Mouse (Mus musculus) T-helper 17 cell (primary cell): ENCODE data around the gene Tmem223.

Experiments used
- in situ Hi-C, 2 experiments: fragments of 300-600 bp; cut with MboI, MseI; formaldehyde crosslinking; loops; 1 replicate in 1 of 2; 2 replicates in 1 of 2; pipeline ENCODE4 v1.15.1; 2025; ENCODE audit warnings: high pct_unique_total_duplicates in 2 of 2

The Tmem223 gene

DNA sequence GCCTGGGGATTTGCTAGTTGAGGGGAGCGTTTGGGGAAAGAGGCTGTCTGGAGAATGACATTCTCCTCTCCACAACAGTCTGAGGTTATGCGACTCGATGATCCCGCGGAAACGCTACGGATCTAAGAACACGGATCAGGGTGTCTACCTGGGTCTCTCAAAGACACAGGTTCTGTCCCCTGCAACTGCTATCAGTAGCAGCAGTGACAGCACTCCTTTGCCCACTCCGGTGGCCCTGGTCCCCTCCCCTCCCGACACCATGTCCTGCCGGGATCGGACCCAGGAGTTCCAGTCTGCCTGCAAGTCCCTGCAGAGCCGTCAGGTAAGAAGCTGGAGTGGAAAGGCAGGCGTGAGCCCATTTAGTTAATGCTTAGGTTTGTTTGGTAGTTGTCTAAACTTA, 28.6 kb upstream of the Tmem223 start:
- in situ Hi-C loops, result no loop called here

- in situ Hi-C loops, result loop anchor here in 1 of 2 experiments (5.0 kb wide), 1 partner anchor 67 kb away; no protein-coding TSS in a partner anchor
Measured at GRCm38 (mm10) chr19:8745382-8745781, 25.4 kb upstream of the Tmem223 start.

DNA sequence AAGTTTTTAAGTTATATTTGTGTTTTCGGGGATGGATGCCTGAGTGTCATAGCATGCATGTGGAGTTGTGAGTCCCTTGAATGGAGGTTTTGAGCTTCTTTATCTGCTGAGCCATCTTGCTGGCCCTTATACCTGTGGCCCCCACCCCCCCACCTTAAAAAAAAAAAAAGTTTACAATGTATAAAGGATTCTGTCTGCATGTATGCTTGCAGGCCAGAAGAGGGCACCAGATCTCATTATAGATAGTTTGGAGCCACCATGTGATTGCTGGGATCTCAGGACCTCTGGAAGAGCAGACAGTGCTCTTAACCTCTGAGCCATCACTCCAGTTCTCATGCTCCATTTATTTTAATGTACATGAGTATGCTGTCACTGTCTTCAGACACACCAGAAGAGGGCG, 23.4 kb upstream of the Tmem223 start:
- in situ Hi-C loops, result loop anchor here in 1 of 2 experiments (5.0 kb wide), 1 partner anchor 65 kb away; no protein-coding TSS in a partner anchor

DNA sequence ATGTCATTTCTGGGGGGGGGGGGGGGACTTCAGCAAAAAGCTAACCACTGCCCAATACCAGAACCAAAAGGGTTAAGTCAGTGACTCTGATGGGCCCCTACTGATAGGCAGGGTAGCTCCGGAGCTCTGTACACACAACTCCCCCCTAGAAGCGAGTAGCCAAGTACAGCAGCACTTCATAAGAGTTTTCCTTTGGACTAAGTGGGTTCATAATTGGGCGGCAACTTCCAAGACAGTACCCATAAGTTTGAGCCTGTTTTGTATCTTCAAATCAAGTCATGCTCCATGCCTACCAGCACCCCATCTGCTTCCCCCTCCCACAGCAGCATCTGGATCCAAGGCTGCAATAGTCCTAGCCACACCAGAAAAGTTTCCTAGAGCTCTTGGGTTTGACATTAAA, 15.1 kb upstream of the Tmem223 start:
- in situ Hi-C loops, result no loop called here

DNA sequence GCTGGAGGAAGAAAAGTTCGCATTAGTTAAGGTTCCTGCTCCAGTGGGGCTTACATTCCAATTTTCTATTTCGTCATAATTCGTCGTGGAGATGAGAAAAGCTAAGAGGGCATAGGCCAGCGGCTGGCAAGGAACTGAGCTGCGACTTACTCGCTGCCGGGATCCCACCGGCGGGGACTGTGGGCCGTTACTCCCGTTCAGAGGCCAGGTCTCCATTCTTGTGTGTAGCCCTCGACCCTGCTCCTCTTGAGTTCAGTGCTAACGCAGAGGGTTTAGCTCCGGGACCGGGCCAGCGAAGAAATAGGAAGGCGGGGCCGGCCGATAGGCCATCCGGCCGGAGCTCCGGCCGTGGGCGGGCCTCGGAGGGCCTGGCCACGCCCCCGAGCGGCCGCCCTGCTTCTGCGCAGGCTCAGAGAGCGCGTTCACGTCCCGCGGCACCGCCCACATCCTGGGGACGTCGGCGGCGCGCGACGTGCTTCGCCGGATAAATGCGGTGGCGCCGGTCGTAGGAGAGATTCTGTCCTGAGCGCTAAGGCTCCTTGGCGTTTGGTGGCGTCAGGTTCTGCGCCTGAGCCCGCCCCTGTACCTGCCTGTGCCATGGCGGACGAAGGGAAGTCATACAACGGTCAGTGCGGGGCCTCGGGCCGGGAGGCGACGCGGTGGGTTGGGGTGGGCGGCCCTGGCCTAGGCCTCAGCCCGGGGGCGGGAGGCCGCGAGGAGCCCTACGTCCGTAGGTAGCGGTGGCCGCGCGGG, 14.0 kb upstream of the Tmem223 start, which contains the start of gene Nxf1:
TSS of gene Nxf1 (plus strand) at position 439 of the 753 bp plus-strand sequence.
- in situ Hi-C loops, result no loop called here

- in situ Hi-C loops, result no loop called here
Measured at GRCm38 (mm10) chr19:8757471-8757998, 13.3 kb upstream of the Tmem223 start.

GRCm38 (mm10) chr19:8758899-8759298, 11.9 kb upstream of the Tmem223 start:
- in situ Hi-C loops, result no loop called here

DNA sequence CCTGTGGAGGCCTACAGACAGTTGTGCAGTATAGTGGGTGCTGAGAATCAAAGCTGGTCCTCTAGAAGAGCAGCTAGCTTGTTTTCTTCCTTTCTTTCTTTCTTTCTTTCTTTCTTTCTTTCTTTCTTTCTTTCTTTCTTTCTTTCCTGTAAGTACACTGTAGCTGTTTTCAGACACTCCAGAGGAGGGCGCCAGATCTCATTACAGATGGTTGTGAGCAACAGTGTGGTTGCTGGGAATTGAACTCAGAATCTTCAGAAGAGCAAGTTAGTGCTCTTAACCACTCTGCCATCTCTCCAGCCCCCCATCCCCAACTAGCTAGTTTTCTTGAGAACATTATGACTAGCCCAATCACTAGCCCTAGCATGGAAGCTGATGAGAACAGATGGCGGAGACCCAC, 10.0 kb upstream of the Tmem223 start:
- in situ Hi-C loops, result no loop called here

GRCm38 (mm10) chr19:8763276-8763675, 7.5 kb upstream of the Tmem223 start:
- in situ Hi-C loops, result no loop called here

GRCm38 (mm10) chr19:8765562-8765961, 5.2 kb upstream of the Tmem223 start:
- in situ Hi-C loops, result no loop called here

DNA sequence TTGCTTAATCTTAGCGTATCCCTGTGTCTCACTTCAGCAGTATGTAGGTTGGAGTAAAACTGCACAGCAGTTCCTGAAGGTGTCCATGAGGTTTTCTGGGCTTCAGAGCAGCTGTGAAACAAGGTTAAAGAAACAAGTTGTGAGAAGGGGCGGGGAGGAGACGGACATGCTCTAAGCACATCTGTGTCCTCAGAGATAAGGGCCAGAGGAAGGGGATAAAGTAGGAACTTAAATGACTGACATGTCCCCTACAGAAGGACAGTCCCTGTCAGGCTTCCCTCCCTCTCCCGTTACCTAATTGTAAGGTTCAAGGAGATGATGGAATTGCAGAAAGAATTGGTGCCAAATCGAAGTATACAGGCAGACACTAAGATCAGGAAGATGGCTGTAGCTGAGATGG, 2.2 kb downstream of the Tmem223 start:
- in situ Hi-C loops, result no loop called here

DNA sequence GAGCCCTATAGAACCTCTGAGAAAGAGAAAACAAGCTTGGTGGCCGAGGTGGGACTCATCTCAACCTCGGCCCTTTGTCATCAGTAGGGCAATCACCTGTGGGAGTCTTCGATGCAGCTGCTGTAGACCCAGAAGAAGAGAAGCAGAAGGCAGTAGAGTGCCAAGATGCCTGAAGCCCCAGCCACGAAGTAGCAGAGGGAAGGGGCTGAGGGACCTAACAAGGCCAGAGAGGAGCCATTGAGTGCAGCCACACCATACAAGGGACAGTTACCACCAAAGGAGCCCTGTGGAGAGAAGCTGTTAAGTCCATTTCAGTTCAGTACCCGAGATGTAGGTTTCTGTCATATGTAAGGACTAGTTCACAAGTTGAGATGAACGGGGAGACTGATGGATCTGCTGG, 2.6 kb downstream of the Tmem223 start:
- in situ Hi-C loops, result no loop called here

GRCm38 (mm10) chr19:8774086-8774835, 3.5 kb downstream of the Tmem223 start, which contains the start of gene Tmem179b:
TSS of gene Tmem179b (minus strand) at chr19:8774467.
- in situ Hi-C loops, result no loop called here

GRCm38 (mm10) chr19:8774951-8775421, 4.2 kb downstream of the Tmem223 start:
- in situ Hi-C loops, result no loop called here

DNA sequence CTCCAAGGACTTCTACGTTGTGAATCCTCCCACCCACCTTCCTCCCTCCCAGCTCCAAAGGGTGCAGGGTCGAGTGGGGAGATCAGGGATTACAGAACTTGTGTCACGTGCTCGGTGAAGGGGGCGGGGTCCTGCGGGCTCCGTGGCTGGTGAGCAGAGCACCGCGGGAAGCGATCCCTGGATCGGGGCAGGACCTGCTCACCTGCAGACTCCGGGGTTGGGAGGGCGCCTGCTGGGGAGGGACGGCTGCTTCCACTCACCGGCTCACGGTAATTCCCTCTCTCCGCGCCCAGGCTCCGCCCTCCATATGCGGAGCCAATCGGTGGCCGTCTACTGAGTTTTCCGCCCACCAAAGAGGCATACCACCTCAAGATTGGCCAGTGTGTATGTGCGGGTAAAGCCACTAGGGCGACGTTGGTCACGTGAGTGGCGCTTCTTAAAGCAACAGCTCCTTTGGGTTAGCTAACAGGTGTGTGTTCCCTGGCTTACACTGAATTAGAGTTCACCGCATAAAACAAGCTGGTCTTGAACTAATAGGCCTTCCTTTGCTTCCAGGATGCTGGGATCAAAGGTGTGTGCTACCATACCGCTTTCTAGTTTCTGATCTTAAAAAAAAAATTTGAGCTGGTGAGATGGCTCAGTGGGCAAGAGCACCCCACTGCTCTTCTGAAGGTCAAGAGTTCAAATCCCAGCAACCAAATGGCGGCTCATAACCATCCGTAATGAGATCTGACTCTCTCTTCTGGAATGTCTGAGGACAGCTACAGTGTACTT, 15.4 kb downstream of the Tmem223 start, which contains the start of gene Taf6l:
TSS of gene Taf6l (minus strand) at position 410 of the 774 bp plus-strand sequence.
- in situ Hi-C loops, result no loop called here

- in situ Hi-C loops, result no loop called here
Measured at GRCm38 (mm10) chr19:8788521-8788920, 17.7 kb downstream of the Tmem223 start.

- in situ Hi-C loops, result no loop called here
Measured at GRCm38 (mm10) chr19:8789171-8789570, 18.4 kb downstream of the Tmem223 start.

- in situ Hi-C loops, result loop anchor here in 1 of 2 experiments (10.0 kb wide), 1 partner anchor 1195 kb away; the partner anchor contains the start of gene Fth1
Measured at GRCm38 (mm10) chr19:8790171-8790570, 19.4 kb downstream of the Tmem223 start.

GRCm38 (mm10) chr19:8798264-8798946, 27.6 kb downstream of the Tmem223 start, which contains the start of gene Polr2g:
TSS of gene Polr2g (minus strand) at chr19:8798577.
- in situ Hi-C loops, result loop anchor here in 1 of 2 experiments (10.0 kb wide), 1 partner anchor 1186 kb away; the partner anchor contains the start of gene Fth1

DNA sequence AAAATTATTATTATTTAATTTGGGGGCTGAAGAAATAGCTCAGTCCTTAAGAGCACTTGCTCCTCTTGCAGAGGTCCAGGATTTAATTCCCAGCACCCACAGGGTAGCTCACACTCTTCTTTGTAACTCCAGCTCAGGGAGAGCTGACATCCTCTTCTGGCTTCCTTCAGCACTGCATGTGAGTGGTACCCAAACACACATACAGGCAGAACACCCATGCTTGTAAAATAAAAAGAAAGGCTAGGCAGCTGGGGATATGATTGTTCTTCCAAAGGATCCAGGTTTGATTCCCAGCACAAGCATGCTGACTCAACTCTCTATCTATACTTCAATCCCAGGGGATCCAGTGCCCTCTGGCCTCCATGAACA, 28.1 kb downstream of the Tmem223 start:
- in situ Hi-C loops, result loop anchor here in 1 of 2 experiments (10.0 kb wide), 1 partner anchor 1186 kb away; the partner anchor contains the start of gene Fth1
